Mouse (Mus musculus) CD4-positive helper T cell, adult 2 months (primary cell): ENCODE measurements around the gene Rtp3.
A peak's percentile ranks its signal among the peaks of the same experiment; 100 is the strongest.

ENCODE experiments used
- DNase-seq: peaks from one replicate; pipeline ENCODE4 v3.0.0-alpha.2; 2012; ENCODE audit warnings: low read depth, missing footprints, low spot score

Rtp3 gene

DNA sequence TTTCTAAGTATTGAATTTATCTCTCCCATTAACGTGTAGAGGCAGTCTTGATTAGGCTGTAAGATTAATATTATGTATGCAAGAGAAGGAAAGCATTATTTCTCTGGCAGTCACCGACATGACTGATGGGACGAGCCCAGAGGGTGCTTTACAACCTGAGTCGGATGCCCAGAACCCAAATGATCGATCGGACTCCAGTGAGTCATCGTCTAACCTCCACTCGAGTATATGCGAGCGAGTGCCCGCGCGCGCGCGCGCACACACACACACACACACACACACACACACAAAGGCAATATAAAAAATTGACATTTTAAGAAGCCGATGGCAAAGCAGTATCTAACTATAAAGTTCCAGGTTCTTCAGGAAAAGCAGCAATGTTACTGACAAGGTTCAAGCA lies 45.0 kb downstream of the Rtp3 start:
- no peak for DNase-seq

DNA sequence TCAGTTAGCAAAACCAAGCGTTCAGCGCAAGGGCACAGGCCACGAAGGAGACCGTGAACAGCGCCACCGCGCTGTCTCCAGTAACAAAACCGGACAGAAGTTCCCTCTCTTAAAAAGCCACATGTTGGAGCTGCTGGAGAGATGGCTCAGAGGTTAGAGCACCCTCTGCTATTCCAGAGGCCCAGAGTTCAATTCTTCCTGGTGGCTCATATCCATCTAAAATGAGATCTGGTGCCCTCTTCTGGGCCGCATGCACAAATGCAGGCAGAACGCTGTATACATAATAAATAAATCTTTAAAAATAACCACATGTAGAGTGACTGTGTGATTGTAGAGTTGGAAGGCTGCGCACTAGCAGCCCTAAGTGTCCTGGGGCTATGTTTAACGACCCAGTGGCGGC lies 46.1 kb downstream of the Rtp3 start:
- DNase-seq, result peak; percentile 61

- DNase-seq, result peak; percentile 31
Observed at GRCm38 (mm10) chr9:110937506-110938490, 52.6 kb downstream of the Rtp3 start.

DNA sequence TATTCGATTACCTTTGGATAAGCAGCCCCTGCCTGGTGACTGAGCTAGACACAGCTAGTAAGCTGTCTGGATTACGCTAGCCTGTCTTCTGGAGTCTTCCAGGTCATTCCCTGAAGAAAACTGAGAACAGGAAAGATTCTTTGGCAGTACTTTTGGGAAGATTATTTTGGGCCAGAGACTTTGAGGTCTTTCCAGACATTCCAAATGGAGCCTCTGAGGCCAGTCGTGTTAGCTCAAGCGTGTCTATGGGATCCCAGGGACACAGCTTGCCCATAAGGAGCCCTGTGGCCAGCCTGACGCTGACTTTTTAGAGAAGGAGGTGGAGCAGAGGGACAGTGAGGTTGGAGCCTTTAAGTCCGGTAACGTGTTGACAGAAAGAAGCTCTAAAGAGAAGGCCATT lies 54.4 kb downstream of the Rtp3 start:
- DNase-seq, result no peak
